Mouse (Mus musculus) embryonic fibroblast, embryonic 13.5 days (primary cell): Measurements from ENCODE around the gene Bpifc.

ENCODE experiments used
- CTCF ChIP-seq: IDR thresholded peaks from 2 replicates; pipeline ENCODE4 v1.5.1; 2011; ENCODE audit warnings: mild to moderate bottlenecking, control low read depth, low read length, moderate library complexity, borderline replicate concordance; ENCODE audit not compliant: insufficient read depth
- POLR2A ChIP-seq: IDR thresholded peaks from 2 replicates; pipeline ENCODE4 v1.6.1; 2011; ENCODE audit warnings: low read depth, mild to moderate bottlenecking, control low read depth, low read length, moderate library complexity

DNA sequence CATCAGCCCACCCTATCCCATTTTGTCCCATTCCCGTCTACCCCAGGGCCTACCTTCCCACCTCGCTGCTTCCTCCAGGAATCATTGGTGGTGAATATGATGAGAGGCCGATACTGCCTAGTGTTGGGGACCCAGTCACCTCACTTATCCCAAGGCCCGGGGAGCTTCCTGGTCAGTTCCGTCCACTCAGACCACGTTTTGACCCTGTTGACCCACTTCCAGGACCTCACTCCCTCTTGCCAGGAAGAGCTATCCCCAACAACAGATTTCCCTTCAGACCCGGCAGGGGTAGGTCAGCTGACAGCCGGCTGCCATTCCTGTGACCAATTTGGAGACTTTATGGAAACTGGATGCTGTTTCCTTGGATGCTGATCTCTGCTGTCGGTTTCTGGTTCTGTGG, 36.1 kb upstream of the Bpifc start:
- TF ChIP-seq POLR2A (no peak), CTCF (no peak)
